Mouse (Mus musculus) layer of hippocampus, postnatal 36 days (tissue): Measurements from ENCODE around the gene Mfap4. TPM values are rescaled to one million over a fixed set of nuclear protein-coding genes. Genes with fewer than 3 reads are reported as not detected.
A peak's percentile ranks its signal among the peaks of the same experiment; 100 is the strongest.

ENCODE experiments used
- DNase-seq, 2 experiments: peaks; one replicate each; pipeline ENCODE4 v3.0.0; 2022
- total RNA-seq, 2 experiments: library from RNA; stranded (reverse); gene quantifications; 2 replicates each; pipeline ENCODE4 v1.2.3; 2021

The Mfap4 gene
- total RNA-seq, result 1 to 10 TPM; 4.6 to 5.4 TPM

- DNase-seq, result peak; percentile 83 to 85
Observed at GRCm38 (mm10) chr11:61484613-61485540, at the start of gene Mfap4. TSS of gene Mfap4 (plus strand) at chr11:61485431.

DNA sequence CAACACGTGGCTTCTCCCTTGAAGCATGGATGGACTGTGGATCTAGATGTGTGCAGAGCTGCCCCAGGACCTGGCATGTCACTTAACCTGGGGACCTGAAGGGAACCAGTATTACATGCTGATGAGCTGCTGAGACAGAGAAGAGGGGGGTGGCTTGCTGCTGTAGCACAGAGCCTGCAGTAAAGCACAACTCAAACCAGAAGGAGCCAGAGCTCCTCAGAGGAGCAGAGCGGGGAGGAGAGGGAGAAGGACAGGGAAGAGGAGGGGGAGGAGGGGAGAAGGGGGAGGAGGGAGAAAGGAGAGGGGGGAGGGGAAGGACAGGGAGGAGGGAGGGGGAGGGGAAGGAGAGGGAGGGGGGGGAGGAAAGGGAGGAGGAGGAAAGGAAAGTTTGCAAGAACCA lies 48.9 kb upstream of the Mfap4 start:
- no peak for DNase-seq

- DNase-seq, result no peak
Observed at GRCm38 (mm10) chr11:61439170-61439569, 46.1 kb upstream of the Mfap4 start.

- DNase-seq, result no peak
Observed at GRCm38 (mm10) chr11:61440416-61440815, 44.8 kb upstream of the Mfap4 start.

DNA sequence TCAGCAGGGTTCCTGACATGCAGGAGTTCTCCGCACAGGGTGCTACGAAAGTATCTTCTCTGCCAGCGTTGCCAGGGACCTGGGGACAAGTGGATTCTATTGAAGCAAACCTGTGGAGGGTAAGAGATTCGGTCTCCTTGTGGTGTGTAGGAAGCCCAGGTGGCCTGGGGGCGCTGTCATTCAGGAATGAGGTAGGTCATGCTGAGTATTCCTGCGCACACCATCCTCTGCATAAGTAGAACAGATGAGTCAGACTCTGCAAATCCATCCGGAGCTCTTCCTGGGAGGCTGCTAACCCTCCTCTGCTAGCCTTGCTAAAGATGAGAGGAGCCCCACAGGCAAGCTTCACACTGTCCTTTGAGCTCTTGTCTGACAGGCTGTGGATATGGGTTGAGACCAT lies 43.6 kb upstream of the Mfap4 start:
- peak; percentile 23 to 32 for DNase-seq

GRCm38 (mm10) chr11:61443807-61444206 lies 41.4 kb upstream of the Mfap4 start:
- DNase-seq, result no peak

DNA sequence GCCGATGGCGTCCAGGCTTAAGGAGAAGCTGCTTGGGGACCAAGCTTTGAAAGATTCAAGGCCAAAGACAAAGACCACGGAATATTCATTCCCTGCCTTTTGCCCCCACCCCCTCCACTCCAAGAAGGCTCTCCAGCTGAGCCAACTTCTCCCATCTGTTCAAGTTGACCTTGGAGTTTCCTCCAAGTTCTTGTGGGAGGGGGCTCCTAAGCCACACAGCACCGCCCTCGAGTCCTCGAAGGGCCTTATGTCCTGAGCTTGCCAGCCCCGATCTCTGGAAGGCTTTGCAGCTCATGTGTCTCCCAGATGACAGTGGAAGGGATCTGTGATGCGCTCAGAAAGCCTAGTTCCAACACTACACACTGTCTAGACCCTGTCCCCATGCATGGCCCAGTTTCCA lies 37.9 kb upstream of the Mfap4 start:
- no peak for DNase-seq

DNA sequence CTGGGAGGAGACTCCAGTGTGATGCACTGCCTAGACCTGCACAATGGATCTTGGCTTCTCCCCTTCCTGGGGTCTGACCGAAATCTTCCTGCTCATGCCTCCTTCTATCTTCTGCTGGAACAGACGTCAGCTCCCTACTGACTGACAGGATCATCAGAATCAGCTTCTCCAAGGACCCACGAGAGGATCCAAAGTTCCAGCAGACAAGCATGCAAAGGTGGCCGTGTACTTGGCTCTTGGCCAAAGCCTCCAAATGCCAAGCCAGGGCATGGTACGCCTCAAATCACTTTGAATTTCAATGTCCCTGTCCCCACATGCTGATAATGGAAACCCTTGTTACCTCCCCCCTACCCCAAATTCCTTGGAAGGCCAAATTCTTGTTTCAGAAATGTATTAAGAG lies 37.2 kb upstream of the Mfap4 start:
- DNase-seq, result no peak

- peak; percentile 54 to 55 for DNase-seq
Observed at GRCm38 (mm10) chr11:61448599-61449225, 36.5 kb upstream of the Mfap4 start.

- peak; percentile 48 to 49 for DNase-seq
Observed at GRCm38 (mm10) chr11:61449499-61450292, 35.5 kb upstream of the Mfap4 start.

DNA sequence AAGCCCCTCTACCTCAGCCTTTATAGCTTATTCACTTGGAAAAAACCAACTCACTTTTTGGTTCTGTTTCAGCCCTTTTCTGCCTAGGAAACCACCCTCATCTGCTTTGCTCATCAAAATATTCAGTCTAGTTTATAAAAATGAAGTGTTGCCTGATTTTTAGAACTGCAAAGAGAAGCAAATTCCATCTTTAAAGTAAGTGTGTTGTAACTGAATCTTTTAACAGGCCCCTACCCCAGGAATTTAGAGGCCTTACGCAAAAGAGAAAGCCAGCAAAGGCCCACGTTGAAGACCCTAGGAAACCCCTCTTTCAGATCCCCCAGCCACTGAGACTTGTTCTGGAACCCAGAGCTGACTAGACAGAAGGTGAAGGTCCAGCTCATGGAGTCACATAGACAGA lies 21.2 kb upstream of the Mfap4 start:
- DNase-seq, result no peak

DNA sequence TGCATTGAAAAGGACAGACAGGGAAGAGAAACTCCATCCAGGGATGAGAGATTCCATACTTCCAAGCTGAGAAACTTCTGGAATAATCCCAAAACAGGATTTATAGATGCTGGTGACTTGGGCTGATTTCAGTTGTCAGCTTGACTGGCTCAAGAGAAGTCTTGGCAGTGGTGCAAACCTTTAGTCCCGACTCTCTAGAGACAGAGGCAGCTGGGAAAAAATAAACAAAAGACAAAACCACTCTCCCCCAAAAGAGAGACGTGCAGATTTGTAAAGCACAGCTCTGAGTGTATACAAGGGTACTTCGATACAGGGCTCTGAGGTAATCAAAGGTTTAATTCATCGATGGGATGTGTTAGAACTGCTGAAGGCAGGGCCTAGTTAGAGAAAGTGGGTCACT lies 19.8 kb upstream of the Mfap4 start:
- DNase-seq, result no peak

GRCm38 (mm10) chr11:61468534-61468933 lies 16.7 kb upstream of the Mfap4 start:
- no peak for DNase-seq

GRCm38 (mm10) chr11:61469317-61469917 lies 15.8 kb upstream of the Mfap4 start:
- no peak for DNase-seq

- DNase-seq, result no peak
Observed at GRCm38 (mm10) chr11:61470880-61471279, 14.4 kb upstream of the Mfap4 start.

DNA sequence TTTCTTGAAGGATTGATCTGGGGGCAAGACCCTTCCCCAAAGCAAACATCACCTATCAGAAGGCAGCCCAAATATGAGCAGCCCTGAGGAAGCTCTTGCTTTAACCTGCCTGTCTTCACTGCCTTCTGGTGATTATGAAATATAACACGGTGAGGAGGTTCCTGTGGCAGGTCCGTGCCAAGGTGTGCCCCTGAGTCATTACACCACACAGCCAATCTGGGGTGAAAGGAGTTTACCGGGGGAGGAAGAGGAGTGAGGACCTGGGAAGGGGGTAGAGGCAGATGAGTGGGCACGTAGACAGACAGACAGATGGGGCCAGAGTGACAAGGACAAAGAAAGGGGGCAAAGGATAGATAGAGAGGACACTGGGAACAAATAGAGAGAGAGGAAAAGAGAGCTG lies 11.6 kb upstream of the Mfap4 start:
- DNase-seq, result no peak

DNA sequence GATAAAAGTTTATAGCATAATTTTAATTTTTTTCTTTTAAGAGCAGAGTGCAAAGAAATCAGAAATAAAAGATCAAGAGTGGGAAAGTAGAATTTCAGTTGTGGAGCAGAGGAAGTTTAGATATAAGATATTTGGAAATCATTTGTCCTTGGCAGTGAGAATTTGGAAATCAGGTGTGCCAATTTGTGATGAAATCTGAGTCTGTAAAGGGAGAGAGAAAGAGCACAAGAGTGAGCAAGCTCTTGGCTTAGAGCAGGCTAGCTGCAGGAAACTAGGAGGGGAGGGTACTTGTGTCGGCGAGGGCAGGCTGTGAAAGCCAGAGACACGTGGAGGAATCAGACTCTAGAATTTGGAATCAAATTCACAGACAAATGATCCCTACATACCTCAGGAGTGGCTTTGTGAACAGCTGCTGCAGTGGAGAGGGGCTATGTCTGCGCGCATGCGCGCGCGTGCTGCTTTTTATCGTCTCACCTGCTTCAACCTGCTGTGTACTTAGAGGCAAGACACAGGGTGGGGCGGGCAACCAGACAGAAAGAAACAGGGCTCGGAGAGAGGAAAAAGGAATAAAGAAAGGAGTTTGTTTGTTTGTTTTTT lies 8.3 kb upstream of the Mfap4 start:
- DNase-seq, result no peak

GRCm38 (mm10) chr11:61477566-61478508 lies 7.4 kb upstream of the Mfap4 start:
- no peak for DNase-seq

GRCm38 (mm10) chr11:61478788-61479187 lies 6.4 kb upstream of the Mfap4 start:
- DNase-seq, result no peak

DNA sequence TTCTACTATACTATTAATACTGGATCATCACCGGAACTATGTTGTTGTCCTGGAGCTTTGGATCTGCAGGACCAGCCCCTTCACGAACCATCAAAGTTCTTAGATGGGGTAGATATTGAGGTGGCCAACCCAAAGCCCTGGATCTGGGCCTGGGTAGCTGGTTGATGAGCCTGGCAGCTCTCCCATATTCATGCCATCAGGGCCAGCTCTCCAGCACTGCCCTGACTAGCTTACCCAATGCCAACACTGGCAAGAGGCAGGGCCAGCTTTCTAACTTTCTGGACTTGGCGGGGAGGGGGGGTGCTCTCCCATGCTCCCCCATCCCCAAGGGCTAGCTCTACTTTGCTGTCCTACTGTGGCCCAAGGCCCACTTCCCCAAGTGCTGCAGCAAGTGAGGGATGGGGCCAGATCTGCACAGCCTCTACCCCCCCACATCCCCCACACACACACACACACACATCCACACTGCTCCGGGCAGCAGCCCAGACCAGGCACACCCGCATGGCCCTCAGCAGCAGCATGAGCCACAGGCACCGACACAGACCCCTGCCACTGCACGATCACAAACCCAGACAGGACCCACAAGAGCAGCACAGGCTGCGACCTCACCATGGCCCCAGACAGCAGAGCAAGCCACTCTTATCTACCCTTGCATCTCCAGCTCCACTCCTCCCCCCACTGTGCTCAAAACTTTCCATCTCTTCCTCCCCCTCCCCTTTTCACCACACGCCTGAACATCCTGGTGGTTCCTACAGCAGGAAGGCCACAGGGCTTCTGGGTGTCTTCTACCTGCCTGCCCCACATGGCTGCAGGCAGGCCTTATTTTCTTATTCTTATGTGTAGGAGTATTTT lies 3.8 kb upstream of the Mfap4 start:
- no peak for DNase-seq
